In genomic region chr2:107149851-107150250, GRCm38 (mm10) we compare ENCODE assay signal across 26 mouse cellular contexts.
"Had no signal": no experiment of that assay in that cellular context is flagged by ENCODE, and none has a peak within 500 bp of the region (broad histone marks: within the 10 kb centered on the region; RNA-seq: fewer than 3 reads in every experiment).

No protein-coding gene starts in this region.

- DNase-seq: cerebellum, adult 9-10 months; cerebellum, adult 9-11 months; cerebellum, postnatal 10 days; cerebellum, postnatal 14 days; cerebellum, postnatal 25 days; cerebellum, postnatal 36 days; embryo, embryonic 11 days; forebrain, postnatal 0 days; gastrocnemius, adult 2 months; gastrocnemius, postnatal 10 days; gastrocnemius, postnatal 14 days; gastrocnemius, postnatal 25 days; gastrocnemius, postnatal 36 days; heart, adult 11 months; heart, adult 18-20 months; heart, adult 2 months had no signal

- H3K9me3 ChIP-seq: embryonic facial prominence, embryonic 10.5 days; embryonic facial prominence, embryonic 12.5 days; embryonic facial prominence, embryonic 13.5 days; embryonic facial prominence, embryonic 15.5 days; forebrain, embryonic 10.5 days; forebrain, embryonic 12.5 days; forebrain, embryonic 13.5 days; forebrain, embryonic 15.5 days had no signal

- H3K27ac ChIP-seq: embryonic facial prominence, embryonic 10.5 days; embryonic facial prominence, embryonic 12.5 days; embryonic facial prominence, embryonic 13.5 days; embryonic facial prominence, embryonic 15.5 days; forebrain, embryonic 10.5 days; forebrain, embryonic 12.5 days; forebrain, embryonic 13.5 days; forebrain, embryonic 15.5 days; gastrocnemius, adult 2 months; heart, adult 2 months had no signal

- ATAC-seq: forebrain, embryonic 14.5 days had no signal

- H3K4me3 ChIP-seq: embryonic facial prominence, embryonic 10.5 days; embryonic facial prominence, embryonic 12.5 days; embryonic facial prominence, embryonic 13.5 days; embryonic facial prominence, embryonic 15.5 days; erythroblast, embryonic 14.5 days; forebrain, embryonic 10.5 days; forebrain, embryonic 12.5 days; forebrain, embryonic 13.5 days; forebrain, embryonic 15.5 days; gastrocnemius, adult 2 months; heart, adult 2 months had no signal

- H3K36me3 ChIP-seq: embryonic facial prominence, embryonic 10.5 days; embryonic facial prominence, embryonic 12.5 days; embryonic facial prominence, embryonic 13.5 days; embryonic facial prominence, embryonic 15.5 days; forebrain, embryonic 10.5 days; forebrain, embryonic 12.5 days; forebrain, embryonic 15.5 days had no signal

- H3K4me2 ChIP-seq: embryonic facial prominence, embryonic 12.5 days; embryonic facial prominence, embryonic 13.5 days; embryonic facial prominence, embryonic 15.5 days; forebrain, embryonic 12.5 days; forebrain, embryonic 13.5 days; forebrain, embryonic 15.5 days had no signal

- H3K4me1 ChIP-seq: embryonic facial prominence, embryonic 10.5 days; embryonic facial prominence, embryonic 12.5 days; embryonic facial prominence, embryonic 13.5 days; embryonic facial prominence, embryonic 15.5 days; forebrain, embryonic 10.5 days; forebrain, embryonic 12.5 days; forebrain, embryonic 13.5 days had no signal

- H3K9ac ChIP-seq: embryonic facial prominence, embryonic 12.5 days; embryonic facial prominence, embryonic 13.5 days; embryonic facial prominence, embryonic 15.5 days; forebrain, embryonic 12.5 days; forebrain, embryonic 13.5 days; forebrain, embryonic 15.5 days; forebrain, postnatal 0 days had no signal

- H3K27me3 ChIP-seq: embryonic facial prominence, embryonic 12.5 days; embryonic facial prominence, embryonic 13.5 days; embryonic facial prominence, embryonic 15.5 days; forebrain, embryonic 12.5 days; forebrain, embryonic 13.5 days; forebrain, embryonic 15.5 days had no signal
